Mouse (Mus musculus): Measurements from ENCODE around the gene B4galnt2.

The B4galnt2 gene

GRCm38 (mm10) chr11:95824071-95824876, 90.4 kb downstream of the B4galnt2 start, which contains the start of gene Phospho1:
Phospho1 (plus strand) TSS chr11:95824499.
- DNase-seq = peak; percentile 95

- no peak for DNase-seq
Measured at GRCm38 (mm10) chr11:95822437-95822836, 92.3 kb downstream of the B4galnt2 start.

- DNase-seq = no peak
Measured at GRCm38 (mm10) chr11:95821511-95821910, 93.2 kb downstream of the B4galnt2 start.

- no peak for DNase-seq
Measured at GRCm38 (mm10) chr11:95819138-95819537, 95.6 kb downstream of the B4galnt2 start.

Measured in embryo, embryonic 11 days (tissue).